In genomic region chr2:172619168-172619567, GRCm38 (mm10) we compare ENCODE assay signal across 27 mouse cellular contexts.
DNase-seq lines count a peak whose midpoint lies in the region; ATAC-seq and TF ChIP-seq lines count a peak whose summit lies in the region.
"Had no signal": no experiment of that assay in that cellular context is flagged by ENCODE, and none has a peak within 500 bp of the region (broad histone marks: within the 10 kb centered on the region; RNA-seq: fewer than 3 reads in every experiment).

No protein-coding gene starts in this region.

- no peak overlapping the region for H3K27ac ChIP-seq in hindbrain, postnatal 0 days
- H3K27ac ChIP-seq in hindbrain, embryonic 10.5 days, result no peak overlapping the region
- no peak overlapping the region for H3K27ac ChIP-seq in ES-Bruce4 (ENCODE audit: insufficient read depth, low read length)
- H3K27ac ChIP-seq: embryonic facial prominence, embryonic 12.5 days; embryonic facial prominence, embryonic 15.5 days; forebrain, embryonic 12.5 days; heart, adult 2 months; heart, embryonic 10.5 days; heart, embryonic 13.5 days; hindbrain, embryonic 12.5 days; hindbrain, embryonic 15.5 days; intestine, embryonic 15.5 days had no signal

- H3K27me3 ChIP-seq in hindbrain, postnatal 0 days (ENCODE audit: insufficient read depth, low read length), result peaks cover 6% of the 10 kb centered on the region; the same call in 1 of the 2 replicates
- H3K27me3 ChIP-seq in hindbrain, embryonic 10.5 days (ENCODE audit: insufficient read depth, poor library complexity, severe bottlenecking), result peaks cover 56% of the 10 kb centered on the region
- H3K27me3 ChIP-seq in ES-Bruce4 (ENCODE audit: control insufficient read depth, insufficient read depth, low read length, poor library complexity, severe bottlenecking), result no peaks in the 10 kb centered on the region
- H3K27me3 ChIP-seq: embryonic facial prominence, embryonic 15.5 days had no signal

- H3K4me3 ChIP-seq in hindbrain, postnatal 0 days (ENCODE audit: low read length), result no peak overlapping the region
- H3K4me3 ChIP-seq in hindbrain, embryonic 10.5 days, result no peak overlapping the region
- H3K4me3 ChIP-seq in ES-Bruce4 (ENCODE audit: low read depth, low read length), result no peak overlapping the region
- H3K4me3 ChIP-seq: embryonic facial prominence, embryonic 12.5 days; embryonic facial prominence, embryonic 15.5 days; forebrain, embryonic 12.5 days; heart, adult 2 months; heart, embryonic 10.5 days; heart, embryonic 13.5 days; hindbrain, embryonic 12.5 days; hindbrain, embryonic 15.5 days; intestine, embryonic 15.5 days had no signal

- no peak for TF ChIP-seq POLR2A in ES-Bruce4 (IDR thresholded peaks at IDR 0.05; ENCODE audit: insufficient read depth, low read length)

- 82% methylated on average over 7 of the region's 7 CpGs for WGBS in hindbrain, postnatal 0 days
- 77% methylated on average over 7 of the region's 7 CpGs for WGBS in hindbrain, embryonic 10.5 days

- ATAC-seq in hindbrain, postnatal 0 days, result 0 out of 2 replicates have a peak, but pooled peaks have one; percentile 24
- ATAC-seq: forebrain, embryonic 16.5 days; intestine, embryonic 15.5 days had no signal

- H3K36me3 ChIP-seq in hindbrain, postnatal 0 days (ENCODE audit: insufficient read depth, low read length), result no peaks in the 10 kb centered on the region
- no peaks in the 10 kb centered on the region for H3K36me3 ChIP-seq in hindbrain, embryonic 10.5 days
- H3K36me3 ChIP-seq in ES-Bruce4 (ENCODE audit: control insufficient read depth, insufficient read depth, low read length, poor library complexity, severe bottlenecking), result no peaks in the 10 kb centered on the region
- H3K36me3 ChIP-seq: embryonic facial prominence, embryonic 12.5 days; embryonic facial prominence, embryonic 15.5 days; forebrain, embryonic 12.5 days; heart, embryonic 10.5 days; heart, embryonic 13.5 days; hindbrain, embryonic 12.5 days; hindbrain, embryonic 15.5 days; intestine, embryonic 15.5 days had no signal

- no peak for DNase-seq in hindbrain, postnatal 0 days (ENCODE audit: low spot score)
- no peak for DNase-seq in hindbrain, embryonic 10.5 days (ENCODE audit: low spot score)
- DNase-seq in R1 (ENCODE audit: low read depth, low spot score), result peak; percentile 58
- DNase-seq in kidney, postnatal 14 days, result no peak
- DNase-seq in layer of hippocampus, postnatal 36 days, result no peak
- DNase-seq: adrenal gland, postnatal 10 days; adrenal gland, postnatal 36 days; B cell, adult 2 months; cerebellum, adult 18-20 months; cerebellum, adult 9-10 months; cerebellum, postnatal 14 days; gastrocnemius, postnatal 10 days; gastrocnemius, postnatal 36 days; heart, adult 2 months; heart, postnatal 14 days; heart, postnatal 4 days; kidney, adult 11 months had no signal

- no peak for TF ChIP-seq CTCF in hindbrain, postnatal 0 days (IDR thresholded peaks at IDR 0.05; ENCODE audit: low read depth)
- no peak for TF ChIP-seq CTCF in ES-Bruce4 (IDR thresholded peaks at IDR 0.05; ENCODE audit: low read depth, low read length)

- peak; percentile 78 for TF ChIP-seq EP300 in ES-Bruce4 (IDR thresholded peaks at IDR 0.05; ENCODE audit: insufficient read depth, low read depth, low read length)

- no peak overlapping the region for H3K9ac ChIP-seq in hindbrain, postnatal 0 days (replicated peaks; ENCODE audit: low read length)
- H3K9ac ChIP-seq in ES-Bruce4 (ENCODE audit: low read depth, poor library complexity, severe bottlenecking), result no peak overlapping the region
- H3K9ac ChIP-seq: embryonic facial prominence, embryonic 12.5 days; embryonic facial prominence, embryonic 15.5 days; forebrain, embryonic 12.5 days; heart, embryonic 13.5 days; hindbrain, embryonic 12.5 days; hindbrain, embryonic 15.5 days; intestine, embryonic 15.5 days had no signal

- no peaks in the 10 kb centered on the region for H3K9me3 ChIP-seq in hindbrain, postnatal 0 days (ENCODE audit: low read length)
- no peaks in the 10 kb centered on the region for H3K9me3 ChIP-seq in hindbrain, embryonic 10.5 days
- no peaks in the 10 kb centered on the region for H3K9me3 ChIP-seq in ES-Bruce4 (replicated peaks; ENCODE audit: control insufficient read depth, insufficient read depth, low read length, poor library complexity, severe bottlenecking)
- H3K9me3 ChIP-seq: embryonic facial prominence, embryonic 12.5 days; embryonic facial prominence, embryonic 15.5 days; forebrain, embryonic 12.5 days; heart, embryonic 10.5 days; heart, embryonic 13.5 days; hindbrain, embryonic 12.5 days; hindbrain, embryonic 15.5 days; intestine, embryonic 15.5 days had no signal

- H3K4me1 ChIP-seq in hindbrain, postnatal 0 days (ENCODE audit: insufficient read depth, low read length), result no peaks in the 10 kb centered on the region
- H3K4me1 ChIP-seq in hindbrain, embryonic 10.5 days (replicated peaks), result peaks cover 29% of the 10 kb centered on the region
- peaks cover 7% of the 10 kb centered on the region for H3K4me1 ChIP-seq in ES-Bruce4 (ENCODE audit: control insufficient read depth, insufficient read depth, low read length)
- H3K4me1 ChIP-seq: intestine, embryonic 15.5 days had no signal

- H3K4me2 ChIP-seq in hindbrain, postnatal 0 days (ENCODE audit: low read depth, low read length), result no peak overlapping the region
- H3K4me2 ChIP-seq: embryonic facial prominence, embryonic 12.5 days; embryonic facial prominence, embryonic 15.5 days; forebrain, embryonic 12.5 days; heart, embryonic 13.5 days; hindbrain, embryonic 12.5 days; hindbrain, embryonic 15.5 days; intestine, embryonic 15.5 days had no signal
